Mouse (Mus musculus) G1E (cell line): Measurements from ENCODE around the gene Edem1. TPM values are rescaled to one million over a fixed set of nuclear protein-coding genes. Genes with fewer than 3 reads are reported as not detected.

Experiments
- ATAC-seq: 2 replicates; pipeline ENCODE4 v1.8.0; 2016; ENCODE audit warnings: mild to moderate bottlenecking; ENCODE audit not compliant: insufficient number of reproducible peaks, poor library complexity, low FRiP score, severe bottlenecking; ENCODE audit errors: extremely low read depth
- DNase-seq: peaks from one replicate; pipeline ENCODE4 v3.0.0; 2012; ENCODE audit warnings: low spot score
- H3K27me3 ChIP-seq: 2 replicates; pipeline ENCODE4 v1.6.1; 2012; ENCODE audit warnings: mild to moderate bottlenecking, low read length, inconsistent platforms; ENCODE audit not compliant: insufficient read depth
- H3K36me3 ChIP-seq: replicated peaks from 2 replicates; pipeline ENCODE3; 2012; ENCODE audit warnings: mild to moderate bottlenecking, inconsistent platforms
- H3K4me1 ChIP-seq: 2 replicates; pipeline ENCODE4 v1.6.1; 2012; ENCODE audit warnings: low read depth, low read length, inconsistent platforms, mixed read lengths; ENCODE audit not compliant: insufficient read depth
- H3K4me3 ChIP-seq: 2 replicates; pipeline ENCODE4 v1.5.1; 2012; ENCODE audit warnings: low read depth, mild to moderate bottlenecking, inconsistent platforms, low read length, moderate library complexity, mixed read lengths
- H3K9me3 ChIP-seq: replicated peaks from 2 replicates; pipeline ENCODE4 v1.6.1; 2012; ENCODE audit warnings: inconsistent platforms
- CTCF ChIP-seq: IDR thresholded peaks from 2 replicates; pipeline ENCODE4 v1.5.1; 2012; ENCODE audit warnings: low read depth, low read length, inconsistent platforms, mixed read lengths
- GATA1 ChIP-seq: IDR thresholded peaks from 2 replicates; pipeline ENCODE4 v1.6.1; 2012; ENCODE audit warnings: borderline replicate concordance, low read length, inconsistent platforms, mixed read lengths
- GATA2 ChIP-seq: IDR thresholded peaks from 2 replicates; pipeline ENCODE4 v1.6.1; 2012; ENCODE audit warnings: low read depth, low read length, inconsistent platforms, borderline replicate concordance
- POLR2AphosphoS5 ChIP-seq: IDR thresholded peaks from 2 replicates; pipeline ENCODE4 v1.6.1; 2012; ENCODE audit warnings: low read depth, low read length, inconsistent platforms; ENCODE audit not compliant: insufficient replicate concordance
- TAL1 ChIP-seq: conservative IDR thresholded peaks from 2 replicates; pipeline ENCODE4 v1.6.1; 2012; ENCODE audit warnings: low read depth, low read length, inconsistent platforms, mixed read lengths
- polyA plus RNA-seq: library from polyadenylated mRNA; stranded (reverse); fragments of >175 nt; gene quantifications from 2 replicates; pipeline ENCODE4 v1.2.3, GENCODE M21; 2012
- total RNA-seq, 2 experiments: library from RNA; stranded (forward) in 1 of 2; stranded (reverse) in 1 of 2; fragments of 200-1000 nt in 1 of 2; fragments of >200 nt in 1 of 2; fragmentation: Nextera tagmentation in 1 of 2; gene quantifications; 2 replicates each; pipeline ENCODE4 v1.2.3; 2014 to 2017

Edem1 gene
- total and polyA plus RNA-seq, 3 experiments = 9.6 to 79.5 (median 66.1) TPM

DNA sequence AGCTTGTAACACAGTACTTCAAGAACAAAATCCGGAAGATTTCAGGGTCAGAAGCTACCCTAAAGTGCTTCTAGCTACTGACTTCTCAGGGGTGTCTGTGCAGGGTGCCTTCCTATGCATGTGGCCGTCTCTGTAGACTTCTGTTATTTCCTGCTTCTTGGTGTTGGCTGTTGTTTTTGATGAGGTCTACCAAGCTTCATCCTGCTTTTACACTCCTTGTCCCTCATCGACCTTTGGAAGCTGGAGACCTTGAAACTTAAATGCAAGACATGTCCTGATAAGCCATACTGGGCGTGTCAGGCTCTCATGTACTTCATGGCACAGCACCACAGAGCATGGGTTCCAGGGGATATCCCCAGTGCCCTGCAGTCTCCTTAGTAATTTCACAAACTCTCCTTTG lies 9.5 kb downstream of the Edem1 start:
- H3K36me3 ChIP-seq = peaks cover 84% of the 10 kb centered on the region
- H3K4me3 ChIP-seq = no peak overlapping the region
- TF ChIP-seq POLR2AphosphoS5 = no peak
- no peak for TF ChIP-seq CTCF
- no peak for TF ChIP-seq GATA1
- no peak for TF ChIP-seq GATA2
- TF ChIP-seq TAL1 = no peak
- ATAC-seq = no peak
- no peaks in the 10 kb centered on the region for H3K27me3 ChIP-seq
- peaks cover 54% of the 10 kb centered on the region for H3K4me1 ChIP-seq
- DNase-seq = no peak
- no peaks in the 10 kb centered on the region for H3K9me3 ChIP-seq

DNA sequence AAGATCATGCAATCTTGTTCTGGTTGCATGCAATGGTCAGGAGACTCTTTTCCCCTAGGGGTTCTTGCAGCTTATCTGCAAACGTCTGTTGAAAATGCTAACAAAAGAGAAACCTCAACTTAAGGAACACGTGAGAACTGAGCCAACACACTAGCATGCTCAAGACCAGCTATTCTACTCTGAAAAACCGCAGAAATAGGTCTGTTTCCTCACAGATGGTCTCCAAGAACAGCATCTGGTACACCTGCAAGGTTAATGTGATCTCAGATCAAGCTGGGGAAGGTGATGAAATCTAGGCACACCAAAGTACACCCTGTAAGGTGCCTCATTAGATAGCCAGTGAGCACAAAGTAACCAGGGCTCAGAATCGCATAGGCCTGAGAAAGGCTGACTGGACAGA lies 11.0 kb downstream of the Edem1 start:
- peak; percentile 60 for ATAC-seq
- peaks cover 40% of the 10 kb centered on the region for H3K4me1 ChIP-seq
- no peaks in the 10 kb centered on the region for H3K27me3 ChIP-seq
- H3K36me3 ChIP-seq = peaks cover 88% of the 10 kb centered on the region
- DNase-seq = peak; percentile 14
- TF ChIP-seq GATA2 (no peak), CTCF (no peak), TAL1 (peak; percentile 43), POLR2AphosphoS5 (no peak), GATA1 (no peak)
- H3K4me3 ChIP-seq = no peak overlapping the region
- no peaks in the 10 kb centered on the region for H3K9me3 ChIP-seq

DNA sequence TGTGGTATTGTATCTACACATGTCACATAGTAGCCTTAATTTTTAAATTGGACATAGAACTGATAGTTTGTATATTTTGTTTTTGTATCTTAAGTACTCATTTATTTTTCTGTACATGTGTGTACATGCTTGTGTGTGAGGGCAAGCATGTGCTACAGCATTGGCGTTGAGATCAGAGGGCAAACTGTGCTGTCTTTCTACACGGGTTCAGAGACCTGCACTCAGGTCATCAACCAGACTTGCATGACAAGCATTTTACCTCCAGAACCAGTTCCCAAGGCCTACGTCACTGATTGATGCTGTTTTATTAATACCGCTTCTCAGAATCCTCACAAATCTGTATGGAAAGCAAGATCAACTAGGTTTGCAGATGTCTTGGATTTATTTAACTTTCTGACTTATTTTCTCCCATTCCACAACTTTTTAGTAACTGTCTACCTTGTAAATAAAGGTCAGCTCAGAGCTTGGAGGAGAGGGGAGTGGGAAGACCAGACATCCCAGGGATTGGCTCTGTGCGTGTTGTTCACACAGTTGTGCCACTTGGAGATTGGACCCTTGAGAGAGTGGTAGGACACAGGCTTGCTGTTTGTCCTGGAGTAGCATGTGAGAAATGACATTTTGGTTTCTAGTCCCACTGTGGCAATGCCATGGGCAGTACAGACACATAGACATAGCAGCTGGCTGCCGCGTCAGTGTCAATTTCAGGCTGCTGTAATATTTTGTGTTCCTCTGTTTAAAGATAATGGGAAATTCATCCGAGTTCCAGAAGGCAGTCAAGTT lies 12.6 kb downstream of the Edem1 start:
- Histone ChIP-seq H3K9me3 (no peaks in the 10 kb centered on the region), H3K4me1 (peaks cover 26% of the 10 kb centered on the region)

DNA sequence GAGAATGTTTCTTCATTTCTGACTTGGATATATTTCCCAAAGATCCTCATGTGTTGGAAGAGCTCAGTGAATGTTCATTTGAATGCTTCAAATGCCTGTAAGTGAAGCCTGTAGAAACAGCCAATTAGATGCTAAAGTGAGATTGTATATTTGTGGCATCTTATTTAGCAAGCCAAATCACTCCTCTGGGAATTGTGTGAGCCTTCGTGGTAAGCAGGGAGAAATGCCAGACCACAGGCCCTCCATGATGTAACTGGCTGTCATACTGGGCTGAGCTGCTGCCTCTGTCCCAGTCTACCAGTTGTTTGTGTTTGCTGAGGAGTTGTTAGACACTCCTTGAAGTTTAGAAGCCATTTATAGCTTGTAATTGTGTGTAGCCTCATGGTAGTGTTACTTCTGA lies 15.2 kb downstream of the Edem1 start:
- no peak for DNase-seq
- peaks cover 8% of the 10 kb centered on the region for H3K4me1 ChIP-seq
- no peaks in the 10 kb centered on the region for H3K9me3 ChIP-seq
- no peak for TF ChIP-seq POLR2AphosphoS5
- no peak for TF ChIP-seq TAL1
- no peak for TF ChIP-seq CTCF
- TF ChIP-seq GATA1 = no peak
- no peak for TF ChIP-seq GATA2
- ATAC-seq = no peak
- H3K4me3 ChIP-seq = no peak overlapping the region
- H3K36me3 ChIP-seq = peaks cover 85% of the 10 kb centered on the region
- H3K27me3 ChIP-seq = no peaks in the 10 kb centered on the region

More for the DNA sequence above, 12.6 kb downstream of the Edem1 start:
- Histone ChIP-seq H3K4me3 (no peak overlapping the region), H3K27me3 (no peaks in the 10 kb centered on the region), H3K36me3 (peaks cover 86% of the 10 kb centered on the region)
- ATAC-seq (no peak), DNase-seq (no peak)
- no peak for TF ChIP-seq GATA1
- no peak for TF ChIP-seq GATA2
- TF ChIP-seq POLR2AphosphoS5 = no peak
- TF ChIP-seq TAL1 = no peak
- TF ChIP-seq CTCF = no peak

DNA sequence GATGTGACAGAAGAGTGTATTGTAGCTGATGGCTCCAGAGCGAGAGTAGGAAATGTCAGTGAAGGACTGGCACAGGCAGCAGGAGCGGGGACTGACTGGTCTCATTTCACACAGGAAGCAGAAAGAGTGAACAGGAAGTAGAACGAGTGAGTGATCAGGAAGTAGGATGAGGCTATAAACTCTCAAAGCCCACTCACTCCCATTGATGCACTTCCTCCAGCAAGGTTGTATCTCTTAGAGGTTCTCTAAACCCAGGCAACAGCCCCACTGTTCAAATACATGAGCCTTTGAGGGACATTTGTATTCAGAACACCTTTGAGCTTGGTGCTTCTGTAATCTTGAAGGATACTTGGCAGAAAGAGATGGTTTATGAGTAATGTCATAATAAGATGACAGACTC lies 15.7 kb downstream of the Edem1 start:
- peaks cover 89% of the 10 kb centered on the region for H3K36me3 ChIP-seq

DNA sequence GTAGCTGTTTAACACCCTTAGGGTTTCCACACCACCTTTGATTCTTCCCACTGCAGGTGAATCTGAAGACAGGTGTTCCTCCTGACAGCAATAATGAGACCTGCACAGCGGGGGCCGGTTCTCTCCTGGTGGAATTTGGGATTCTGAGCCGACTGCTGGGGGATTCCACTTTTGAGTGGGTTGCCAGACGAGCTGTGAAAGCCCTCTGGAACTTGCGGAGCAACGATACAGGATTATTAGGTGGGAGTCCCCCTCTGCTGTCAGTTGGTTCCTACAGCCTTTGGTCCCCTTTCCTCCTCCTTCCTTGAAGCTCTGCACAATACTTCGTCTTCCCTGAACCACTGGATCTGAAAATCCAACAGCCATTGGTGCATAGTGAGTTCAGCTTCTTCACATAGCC lies 16.3 kb downstream of the Edem1 start:
- H3K36me3 ChIP-seq = peaks cover 87% of the 10 kb centered on the region
- H3K9me3 ChIP-seq = no peaks in the 10 kb centered on the region
- ATAC-seq (no peak), DNase-seq (no peak)
- H3K4me1 ChIP-seq = peaks cover 2% of the 10 kb centered on the region; the same call in 1 of the 2 replicates
- no peak overlapping the region for H3K4me3 ChIP-seq
- TF ChIP-seq GATA1 (no peak), POLR2AphosphoS5 (no peak), CTCF (no peak), TAL1 (no peak), GATA2 (no peak)
- H3K27me3 ChIP-seq = no peaks in the 10 kb centered on the region

More for the DNA sequence above, 15.7 kb downstream of the Edem1 start:
- no peak for DNase-seq
- H3K4me3 ChIP-seq = no peak overlapping the region
- no peaks in the 10 kb centered on the region for H3K9me3 ChIP-seq
- H3K27me3 ChIP-seq = no peaks in the 10 kb centered on the region
- ATAC-seq = no peak
- TF ChIP-seq CTCF (no peak), GATA2 (no peak), GATA1 (no peak)
- peaks cover 7% of the 10 kb centered on the region for H3K4me1 ChIP-seq
